Mouse (Mus musculus): Measurements from ENCODE around the gene Lurap1l. TPM values are rescaled to one million over a fixed set of nuclear protein-coding genes. Genes with fewer than 3 reads are reported as not detected.

The Lurap1l gene
- polyA plus RNA-seq, 1 experiment from 2014 or later: 5.7 TPM

- ATAC-seq (ENCODE audit: low FRiP score, low read depth): no peak
- Histone ChIP-seq H3K4me3 (no peak overlapping the region), H3K27me3 (replicated peaks) (no peaks in the 10 kb centered on the region), H3K36me3 (no peaks in the 10 kb centered on the region), H3K9me3 (no peaks in the 10 kb centered on the region), H3K4me1 (no peaks in the 10 kb centered on the region), H3K4me2 (replicated peaks) (no peak overlapping the region), H3K27ac (no peak overlapping the region), H3K9ac (no peak overlapping the region)
- WGBS: 51% methylated on average over 1 of the region's 1 CpGs
Observed at GRCm38 (mm10) chr4:80919217-80919867, 8.9 kb downstream of the Lurap1l start.

GRCm38 (mm10) chr4:80921646-80922489, 11.4 kb downstream of the Lurap1l start:
- ATAC-seq (ENCODE audit: low FRiP score, low read depth): no peak
- H3K9me3 ChIP-seq: no peaks in the 10 kb centered on the region
- no peaks in the 10 kb centered on the region for H3K27me3 ChIP-seq (replicated peaks)
- H3K9ac ChIP-seq: no peak overlapping the region
- no peaks in the 10 kb centered on the region for H3K36me3 ChIP-seq
- WGBS: 85% methylated on average over 4 of the region's 4 CpGs
- H3K4me2 ChIP-seq (replicated peaks): no peak overlapping the region
- H3K4me3 ChIP-seq: no peak overlapping the region
- no peaks in the 10 kb centered on the region for H3K4me1 ChIP-seq
- no peak overlapping the region for H3K27ac ChIP-seq

- no peak for ATAC-seq (ENCODE audit: low FRiP score, low read depth)
- Histone ChIP-seq H3K9ac (no peak overlapping the region), H3K27me3 (replicated peaks) (no peaks in the 10 kb centered on the region), H3K4me2 (replicated peaks) (no peak overlapping the region), H3K4me3 (no peak overlapping the region), H3K9me3 (no peaks in the 10 kb centered on the region), H3K36me3 (no peaks in the 10 kb centered on the region), H3K4me1 (no peaks in the 10 kb centered on the region), H3K27ac (no peak overlapping the region)
- 94% methylated on average over 2 of the region's 2 CpGs for WGBS
Observed at GRCm38 (mm10) chr4:80922654-80923053, 12.2 kb downstream of the Lurap1l start.

GRCm38 (mm10) chr4:80924815-80925214, 14.4 kb downstream of the Lurap1l start:
- WGBS: 87% methylated on average over 4 of the region's 4 CpGs
- Histone ChIP-seq H3K36me3 (no peaks in the 10 kb centered on the region), H3K4me3 (no peak overlapping the region), H3K4me2 (replicated peaks) (no peak overlapping the region), H3K27me3 (replicated peaks) (no peaks in the 10 kb centered on the region), H3K9ac (no peak overlapping the region), H3K27ac (no peak overlapping the region), H3K9me3 (no peaks in the 10 kb centered on the region), H3K4me1 (no peaks in the 10 kb centered on the region)
- no peak for ATAC-seq (ENCODE audit: low FRiP score, low read depth)

GRCm38 (mm10) chr4:80925752-80926519, 15.5 kb downstream of the Lurap1l start:
- no peak overlapping the region for H3K9ac ChIP-seq
- H3K4me1 ChIP-seq: no peaks in the 10 kb centered on the region
- WGBS: 77% methylated on average over 6 of the region's 6 CpGs
- H3K9me3 ChIP-seq: no peaks in the 10 kb centered on the region
- H3K36me3 ChIP-seq: no peaks in the 10 kb centered on the region
- H3K27me3 ChIP-seq (replicated peaks): no peaks in the 10 kb centered on the region
- ATAC-seq (ENCODE audit: low FRiP score, low read depth): no peak
- H3K27ac ChIP-seq: no peak overlapping the region
- no peak overlapping the region for H3K4me2 ChIP-seq (replicated peaks)
- no peak overlapping the region for H3K4me3 ChIP-seq

GRCm38 (mm10) chr4:80934749-80935148, 24.3 kb downstream of the Lurap1l start:
- Histone ChIP-seq H3K27ac (no peak overlapping the region), H3K27me3 (replicated peaks) (no peaks in the 10 kb centered on the region)
- WGBS: 94% methylated on average over 3 of the region's 3 CpGs

GRCm38 (mm10) chr4:80939115-80939514, 28.7 kb downstream of the Lurap1l start:
- WGBS: 75% methylated on average over 2 of the region's 2 CpGs
- H3K27me3 ChIP-seq (replicated peaks): no peaks in the 10 kb centered on the region
- H3K36me3 ChIP-seq: no peaks in the 10 kb centered on the region
- ATAC-seq (ENCODE audit: low FRiP score, low read depth): no peak
- no peak overlapping the region for H3K9ac ChIP-seq
- H3K4me2 ChIP-seq (replicated peaks): no peak overlapping the region
- no peak overlapping the region for H3K4me3 ChIP-seq
- no peaks in the 10 kb centered on the region for H3K4me1 ChIP-seq
- no peaks in the 10 kb centered on the region for H3K9me3 ChIP-seq
- H3K27ac ChIP-seq: no peak overlapping the region

More at GRCm38 (mm10) chr4:80934749-80935148, 24.3 kb downstream of the Lurap1l start:
- Histone ChIP-seq H3K4me3 (no peak overlapping the region), H3K4me1 (no peaks in the 10 kb centered on the region), H3K9ac (no peak overlapping the region), H3K9me3 (no peaks in the 10 kb centered on the region), H3K36me3 (no peaks in the 10 kb centered on the region), H3K4me2 (replicated peaks) (no peak overlapping the region)
- ATAC-seq (ENCODE audit: low FRiP score, low read depth): no peak

GRCm38 (mm10) chr4:80940946-80941345, 30.5 kb downstream of the Lurap1l start:
- Histone ChIP-seq H3K27ac (no peak overlapping the region), H3K4me1 (no peaks in the 10 kb centered on the region), H3K9me3 (no peaks in the 10 kb centered on the region), H3K4me3 (no peak overlapping the region), H3K4me2 (replicated peaks) (no peak overlapping the region), H3K9ac (no peak overlapping the region), H3K36me3 (no peaks in the 10 kb centered on the region), H3K27me3 (replicated peaks) (no peaks in the 10 kb centered on the region)
- WGBS: 78% methylated on average over 4 of the region's 4 CpGs
- no peak for ATAC-seq (ENCODE audit: low FRiP score, low read depth)

GRCm38 (mm10) chr4:80941978-80942377, 31.5 kb downstream of the Lurap1l start:
- H3K36me3 ChIP-seq: no peaks in the 10 kb centered on the region
- no peak overlapping the region for H3K27ac ChIP-seq
- WGBS: 85% methylated on average over 3 of the region's 3 CpGs
- H3K4me3 ChIP-seq: no peak overlapping the region
- no peak overlapping the region for H3K9ac ChIP-seq
- no peak overlapping the region for H3K4me2 ChIP-seq (replicated peaks)
- no peak for ATAC-seq (ENCODE audit: low FRiP score, low read depth)
- H3K4me1 ChIP-seq: no peaks in the 10 kb centered on the region
- H3K27me3 ChIP-seq (replicated peaks): no peaks in the 10 kb centered on the region
- no peaks in the 10 kb centered on the region for H3K9me3 ChIP-seq

- Histone ChIP-seq H3K4me1 (no peaks in the 10 kb centered on the region), H3K27ac (no peak overlapping the region), H3K4me3 (no peak overlapping the region), H3K36me3 (no peaks in the 10 kb centered on the region), H3K4me2 (replicated peaks) (no peak overlapping the region), H3K27me3 (replicated peaks) (no peaks in the 10 kb centered on the region), H3K9ac (no peak overlapping the region), H3K9me3 (no peaks in the 10 kb centered on the region)
- ATAC-seq (ENCODE audit: low FRiP score, low read depth): no peak
Observed at GRCm38 (mm10) chr4:80944605-80945004, 34.2 kb downstream of the Lurap1l start.

GRCm38 (mm10) chr4:80949110-80949509, 38.7 kb downstream of the Lurap1l start:
- H3K9me3 ChIP-seq: no peaks in the 10 kb centered on the region
- no peak for ATAC-seq (ENCODE audit: low FRiP score, low read depth)
- H3K9ac ChIP-seq: no peak overlapping the region
- H3K4me2 ChIP-seq (replicated peaks): no peak overlapping the region
- no peaks in the 10 kb centered on the region for H3K36me3 ChIP-seq
- peaks cover 3% of the 10 kb centered on the region; the same call in 1 of the 2 replicates for H3K4me1 ChIP-seq
- H3K4me3 ChIP-seq: no peak overlapping the region
- no peak overlapping the region for H3K27ac ChIP-seq
- H3K27me3 ChIP-seq (replicated peaks): no peaks in the 10 kb centered on the region

GRCm38 (mm10) chr4:80949720-80950119, 39.3 kb downstream of the Lurap1l start:
- no peaks in the 10 kb centered on the region for H3K9me3 ChIP-seq
- H3K27ac ChIP-seq: no peak overlapping the region
- H3K9ac ChIP-seq: no peak overlapping the region
- H3K27me3 ChIP-seq (replicated peaks): no peaks in the 10 kb centered on the region
- H3K36me3 ChIP-seq: no peaks in the 10 kb centered on the region
- no peak for ATAC-seq (ENCODE audit: low FRiP score, low read depth)
- no peak overlapping the region for H3K4me3 ChIP-seq
- no peak overlapping the region for H3K4me2 ChIP-seq (replicated peaks)
- H3K4me1 ChIP-seq: peaks cover 3% of the 10 kb centered on the region; the same call in 1 of the 2 replicates
- WGBS: 68% methylated on average over 2 of the region's 2 CpGs

Data from neural tube, embryonic 12.5 days (tissue).